Mouse (Mus musculus): ENCODE results near the gene 4932411N23Rik. TPM values are rescaled to one million over a fixed set of nuclear protein-coding genes. Genes with fewer than 3 reads are reported as not detected.
"Not testable (repeated sequence)": the region's sequence is repeated elsewhere in the genome, so short reads cannot be mapped to it uniquely, and the experiment has no call there.

The 4932411N23Rik gene
- polyA plus RNA-seq (2012; rRNA removed) = not detected in 2 replicates

- no peak for DNase-seq (ENCODE audit: low read depth)
These were observed at the start of gene 4932411N23Rik for GRCm38 (mm10) chrX:126815768-126816167. Gene 4932411N23Rik (minus strand): TSS chrX:126815868.

DNA sequence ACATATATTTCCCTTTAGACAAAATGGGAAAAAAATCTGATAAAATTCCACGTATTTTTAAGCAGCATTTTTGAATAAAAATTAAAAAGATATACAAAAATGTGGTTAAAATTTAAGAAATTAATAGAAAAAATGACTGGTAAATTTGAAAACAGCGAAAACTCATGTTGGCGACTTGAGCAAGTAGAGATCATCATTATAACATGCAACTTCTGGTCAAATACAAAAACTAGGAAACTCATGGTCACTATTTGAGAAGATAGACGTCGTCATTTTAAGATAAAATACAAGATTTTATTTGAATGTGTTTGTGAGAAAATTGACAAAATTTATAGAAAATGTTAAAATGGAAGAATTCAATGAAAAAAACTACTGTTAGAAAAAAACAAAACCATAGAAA lies 35.8 kb downstream of the 4932411N23Rik start:
- DNase-seq (ENCODE audit: low read depth) = no peak

DNA sequence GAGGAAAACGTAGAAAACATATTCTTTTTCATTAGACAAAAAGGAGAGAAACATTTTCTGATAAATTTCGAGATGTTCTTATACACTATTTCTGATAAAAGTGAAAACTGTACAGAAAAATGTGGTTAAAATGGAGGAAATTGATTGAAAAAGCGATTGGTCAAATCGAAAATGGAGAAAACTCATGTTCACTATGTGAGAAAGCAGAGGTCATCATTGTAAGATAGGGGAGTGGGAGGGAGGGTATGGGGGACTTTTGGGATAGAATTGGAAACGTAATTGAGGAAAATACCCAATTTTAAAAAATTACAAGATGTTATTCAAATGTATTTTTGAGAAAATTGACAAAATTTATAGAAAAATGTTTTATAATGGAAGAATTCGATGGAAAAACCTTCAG lies 38.0 kb downstream of the 4932411N23Rik start:
- not testable (repeated sequence) for DNase-seq (ENCODE audit: low read depth)

- DNase-seq (ENCODE audit: low read depth) = not testable (repeated sequence)
These were observed 40.8 kb downstream of the 4932411N23Rik start for GRCm38 (mm10) chrX:126774846-126775245.

DNA sequence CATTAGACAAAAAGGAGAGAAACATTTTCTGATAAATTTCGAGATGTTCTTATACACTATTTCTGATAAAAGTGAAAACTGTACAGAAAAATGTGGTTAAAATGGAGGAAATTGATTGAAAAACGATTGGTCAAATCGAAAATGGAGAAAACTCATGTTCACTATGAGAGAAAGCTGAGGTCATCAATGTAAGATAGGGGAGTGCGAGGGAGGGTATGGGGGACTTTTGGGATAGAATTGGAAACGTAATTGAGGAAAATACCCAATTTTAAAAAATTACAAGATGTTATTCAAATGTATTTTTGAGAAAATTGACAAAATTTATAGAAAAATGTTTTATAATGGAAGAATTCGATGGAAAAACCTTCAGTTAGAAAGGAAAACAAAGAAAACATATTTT lies 42.2 kb downstream of the 4932411N23Rik start:
- not testable (repeated sequence) for DNase-seq (ENCODE audit: low read depth)

Other genes starting within 250 kb of the 4932411N23Rik start
- not detected in 2 replicates for gene Gm382, start 224.1 kb upstream of the 4932411N23Rik start, polyA plus RNA-seq (2012; rRNA removed)